In the genomic region with DNA sequence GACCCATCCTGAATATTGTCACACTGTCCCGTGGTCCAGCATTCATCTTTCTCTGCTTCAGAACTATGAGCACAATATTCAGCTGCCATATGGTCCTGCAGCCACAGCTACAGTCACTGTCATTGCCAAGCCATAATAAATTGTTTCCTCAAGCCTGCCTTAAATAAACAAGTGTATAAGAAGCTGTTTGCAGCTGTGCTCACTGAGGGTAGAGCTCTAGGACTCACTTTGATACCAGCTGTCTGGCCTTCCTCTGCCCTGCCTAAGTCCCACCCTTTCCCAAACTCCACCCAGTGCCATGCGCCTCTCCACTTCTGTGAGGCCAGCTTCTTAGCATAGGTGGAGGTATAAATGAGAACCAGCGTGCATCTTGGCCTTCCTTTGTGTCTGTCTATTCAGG, we compare ENCODE assay signal across 19 mouse cellular contexts.
"Had no signal": no experiment of that assay in that cellular context is flagged by ENCODE, and none has a peak within 500 bp of the region (broad histone marks: within the 10 kb centered on the region; RNA-seq: fewer than 3 reads in every experiment).

No protein-coding gene starts in this region.

- DNase-seq: kidney, adult 8-10 months; kidney, postnatal 36 days; layer of hippocampus, postnatal 36 days; left cerebral cortex, postnatal 4 days; liver, postnatal 0 days; thymus, adult 2 months; thymus, postnatal 14 days had no signal

- H3K4me2 ChIP-seq: hindbrain, embryonic 15.5 days; kidney, embryonic 15.5 days; limb, embryonic 12.5 days; limb, embryonic 15.5 days; liver, embryonic 11.5 days; midbrain, embryonic 13.5 days had no signal

- H3K27ac ChIP-seq: hindbrain, embryonic 15.5 days; kidney, embryonic 15.5 days; left cerebral cortex, adult 2 months; limb, embryonic 12.5 days; limb, embryonic 15.5 days; liver, embryonic 14.5 days; midbrain, embryonic 10.5 days; midbrain, embryonic 13.5 days; stomach, postnatal 0 days had no signal

- H3K4me3 ChIP-seq: hindbrain, embryonic 15.5 days; kidney, embryonic 15.5 days; left cerebral cortex, adult 2 months; limb, embryonic 12.5 days; limb, embryonic 15.5 days; megakaryocyte, embryonic 14.5 days; midbrain, embryonic 10.5 days; midbrain, embryonic 13.5 days had no signal

- H3K9ac ChIP-seq: hindbrain, embryonic 15.5 days; kidney, embryonic 15.5 days; limb, embryonic 12.5 days; limb, embryonic 15.5 days; liver, embryonic 14.5 days; liver, postnatal 0 days; midbrain, embryonic 13.5 days had no signal

- ATAC-seq: liver, postnatal 0 days; midbrain, embryonic 13.5 days; midbrain, embryonic 16.5 days had no signal

- H3K9me3 ChIP-seq: hindbrain, embryonic 15.5 days; kidney, embryonic 15.5 days; limb, embryonic 12.5 days; limb, embryonic 15.5 days; megakaryocyte, embryonic 14.5 days; midbrain, embryonic 10.5 days; midbrain, embryonic 13.5 days had no signal

- H3K27me3 ChIP-seq: hindbrain, embryonic 15.5 days; kidney, embryonic 15.5 days; limb, embryonic 12.5 days; limb, embryonic 15.5 days; megakaryocyte, embryonic 14.5 days; midbrain, embryonic 13.5 days had no signal

- H3K4me1 ChIP-seq: hindbrain, embryonic 15.5 days; kidney, embryonic 15.5 days; limb, embryonic 12.5 days; limb, embryonic 15.5 days; midbrain, embryonic 10.5 days; midbrain, embryonic 13.5 days had no signal
